Mouse (Mus musculus): ENCODE results near the gene Zbtb25. TPM values are rescaled to one million over a fixed set of nuclear protein-coding genes. Genes with fewer than 3 reads are reported as not detected.
A peak's percentile ranks its signal among the peaks of the same experiment; 100 is the strongest.

Zbtb25 gene
- total RNA-seq (2021), result 10 to 100 TPM in 1 of 2 experiments, 1 to 10 TPM in 1; 5.4 to 10.4 TPM

DNA sequence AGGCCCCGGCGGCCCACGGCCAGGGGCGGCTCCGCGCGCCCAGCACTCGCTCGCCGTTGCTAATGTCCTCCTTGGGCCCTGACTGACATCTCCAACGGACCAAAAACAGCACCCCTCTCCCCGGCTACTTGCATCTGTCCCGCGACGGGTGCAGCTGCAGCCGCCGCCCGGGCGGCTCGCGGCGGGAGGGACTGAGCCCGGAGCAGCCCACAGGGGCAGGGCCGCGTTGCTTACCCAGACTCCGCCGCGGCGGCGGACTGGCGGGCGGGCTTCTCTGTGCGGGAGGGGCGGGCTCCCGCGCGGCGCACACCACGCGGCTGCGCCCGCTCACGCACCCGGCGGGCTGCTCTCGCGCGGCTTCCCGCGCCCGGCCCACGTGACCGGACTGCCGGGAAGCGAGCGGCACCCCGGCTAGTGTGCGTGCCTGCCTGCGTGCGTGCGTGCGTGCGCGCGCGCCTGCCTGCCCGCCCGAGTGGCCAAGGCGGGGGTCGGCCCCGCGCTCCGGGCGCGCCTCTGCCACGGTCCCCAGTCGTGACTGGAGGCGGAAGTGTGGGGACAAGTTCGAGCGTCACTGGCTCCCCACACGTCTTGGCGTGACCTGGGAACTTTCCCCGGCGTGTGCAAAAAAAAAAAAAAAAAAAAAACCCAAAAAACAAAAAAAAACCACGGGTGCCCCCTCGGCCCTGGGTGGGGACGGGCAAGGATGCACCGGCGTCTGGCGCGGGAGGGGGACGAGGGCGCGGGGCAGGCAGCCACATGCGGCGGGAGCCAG is at the start of gene Zbtb25:
Zbtb25 (minus strand) TSS at position 397 of the 772 bp plus-strand sequence.
- peak; percentile 74 to 86 for DNase-seq
- intact Hi-C loops (cut with DNase I), result no loop called here

DNA sequence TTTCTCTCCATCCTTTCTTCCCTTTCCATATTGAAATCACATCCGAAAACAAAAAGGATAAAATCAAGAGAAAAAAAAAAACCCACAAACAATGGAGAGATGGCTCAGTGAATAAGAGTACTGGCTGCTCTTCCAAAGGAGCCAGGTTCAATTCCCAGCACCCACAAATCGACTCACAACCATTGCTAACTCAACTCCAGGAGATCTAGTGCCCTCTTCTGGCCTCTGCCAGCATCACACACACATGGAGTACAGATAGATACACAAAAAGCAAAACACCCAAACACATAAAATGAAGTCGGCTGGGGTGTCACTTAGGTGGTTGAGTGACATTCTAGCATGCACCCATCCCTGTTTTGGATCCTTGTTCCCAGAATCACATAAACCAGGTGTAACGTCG is 48.9 kb upstream of the Zbtb25 start:
- no peak for DNase-seq
- intact Hi-C loops (cut with DNase I), result no loop called here

DNA sequence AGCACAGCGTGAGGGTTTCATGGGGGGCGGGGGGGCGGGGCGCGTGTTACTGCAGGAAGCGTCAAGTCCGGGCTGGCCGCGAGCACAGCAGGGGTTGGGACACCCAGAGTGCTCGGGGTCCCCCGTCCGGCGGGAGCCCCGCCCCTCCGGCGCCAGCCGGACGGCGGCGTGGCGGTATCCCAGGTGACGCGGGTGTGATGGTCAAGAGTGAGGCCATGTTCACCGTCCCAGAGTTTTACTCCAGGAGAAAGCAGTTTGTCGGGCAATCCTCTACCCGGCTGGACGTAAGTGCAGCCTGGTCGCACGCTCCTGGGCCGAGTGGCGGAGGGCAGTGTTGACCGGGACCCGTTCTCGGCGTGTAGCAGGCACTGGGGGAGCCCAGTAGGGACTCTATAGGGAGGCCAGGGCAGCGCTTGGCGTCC is 48.0 kb upstream of the Zbtb25 start, which contains the start of gene Ppp1r36:
Ppp1r36 (plus strand) TSS at position 106 of the 422 bp plus-strand sequence.
- DNase-seq, result peak; percentile 19 to 31
- intact Hi-C loops (cut with DNase I), result no loop called here

DNA sequence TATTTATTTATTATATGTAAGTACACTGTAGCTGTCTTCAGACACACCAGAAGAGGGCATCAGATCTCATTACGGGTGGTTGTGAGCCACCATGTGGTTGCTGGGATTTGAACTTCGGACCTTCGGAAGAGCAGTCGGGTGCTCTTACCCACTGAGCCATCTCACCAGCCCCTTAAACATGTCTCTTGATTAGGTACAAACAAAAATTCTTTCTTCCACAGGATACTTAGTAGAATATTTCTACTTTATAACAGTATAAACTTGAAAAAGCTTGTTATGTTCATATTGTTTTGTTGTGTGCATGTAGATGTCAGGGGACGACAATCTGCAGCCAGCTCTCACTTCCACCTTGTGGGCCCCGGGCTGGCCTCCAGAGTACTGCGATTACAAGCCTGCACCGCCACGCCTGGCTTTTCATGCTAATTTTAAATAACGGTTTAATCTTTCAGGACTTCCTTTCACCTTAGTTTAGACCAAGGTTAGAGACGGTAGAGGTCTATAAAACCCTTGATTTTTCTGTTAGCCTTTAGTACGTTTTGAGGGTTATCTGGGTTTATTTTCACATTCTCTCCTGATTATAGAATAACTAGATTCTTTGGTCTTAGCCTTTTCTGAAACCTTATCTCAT is 46.1 kb upstream of the Zbtb25 start:
- DNase-seq, result no peak
- intact Hi-C loops (cut with DNase I), result no loop called here

DNA sequence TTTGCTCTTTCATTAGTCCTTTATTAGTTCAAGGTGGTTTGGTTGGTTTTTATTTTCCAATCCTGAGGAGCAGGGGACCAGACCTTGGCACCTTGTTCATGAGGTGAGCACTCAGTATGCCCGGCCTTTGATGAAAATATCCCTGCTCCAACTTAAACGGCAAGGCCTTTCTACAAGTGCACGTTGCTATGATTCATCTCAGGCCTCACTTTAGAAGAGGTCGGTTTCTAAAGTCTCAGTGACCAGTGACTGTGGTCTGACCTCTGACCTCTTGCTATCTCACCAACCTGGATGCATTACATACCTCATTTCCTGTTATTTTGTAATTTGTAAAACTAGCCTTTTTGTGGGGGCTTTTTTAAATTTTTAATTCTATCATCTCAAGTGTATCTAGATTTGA is 39.8 kb upstream of the Zbtb25 start:
- no peak for DNase-seq

DNA sequence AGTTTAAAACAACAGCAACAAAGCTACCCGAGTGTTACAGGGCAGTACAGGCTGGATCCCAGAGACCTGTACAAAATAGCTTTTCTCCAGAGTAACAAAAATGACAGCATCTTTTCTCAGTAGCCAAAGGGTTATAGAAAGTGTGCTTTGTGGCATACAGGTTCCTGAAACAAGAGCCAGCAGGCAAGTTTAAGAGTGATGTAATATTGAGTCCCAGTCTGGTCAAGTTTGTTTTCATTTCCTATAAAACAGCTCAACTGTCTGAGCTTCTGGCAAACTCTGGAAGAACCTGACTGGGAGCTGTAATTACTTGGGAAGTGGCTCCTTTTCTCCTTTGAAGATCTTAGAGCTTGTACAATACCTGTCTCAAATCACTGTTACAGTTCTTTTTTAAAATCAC is 37.8 kb upstream of the Zbtb25 start:
- intact Hi-C loops (cut with DNase I), result loop anchor here (5.0 kb wide), 2 partner anchors 65 to 190 kb away; no protein-coding TSS in a partner anchor

More for the DNA sequence above, 39.8 kb upstream of the Zbtb25 start:
- intact Hi-C loops (cut with DNase I), result loop anchor here (5.0 kb wide), 2 partner anchors 63 to 188 kb away; no protein-coding TSS in a partner anchor

DNA sequence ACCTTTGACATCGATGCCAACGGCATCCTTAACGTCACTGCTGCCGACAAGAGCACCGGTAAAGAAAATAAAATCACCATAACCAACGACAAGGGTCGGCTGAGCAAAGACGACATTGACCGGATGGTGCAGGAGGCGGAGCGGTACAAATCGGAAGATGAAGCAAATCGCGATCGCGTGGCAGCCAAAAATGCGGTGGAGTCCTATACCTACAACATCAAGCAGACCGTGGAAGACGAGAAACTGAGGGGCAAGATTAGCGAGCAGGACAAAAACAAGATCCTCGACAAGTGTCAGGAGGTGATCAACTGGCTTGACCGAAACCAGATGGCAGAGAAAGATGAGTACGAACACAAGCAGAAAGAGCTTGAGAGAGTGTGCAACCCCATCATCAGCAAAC is 36.6 kb upstream of the Zbtb25 start:
- DNase-seq, result peak; percentile 15 to 19
- intact Hi-C loops (cut with DNase I), result loop anchor here (5.0 kb wide), 2 partner anchors 66 to 191 kb away; no protein-coding TSS in a partner anchor

More for the DNA sequence above, 37.8 kb upstream of the Zbtb25 start:
- DNase-seq, result no peak

DNA sequence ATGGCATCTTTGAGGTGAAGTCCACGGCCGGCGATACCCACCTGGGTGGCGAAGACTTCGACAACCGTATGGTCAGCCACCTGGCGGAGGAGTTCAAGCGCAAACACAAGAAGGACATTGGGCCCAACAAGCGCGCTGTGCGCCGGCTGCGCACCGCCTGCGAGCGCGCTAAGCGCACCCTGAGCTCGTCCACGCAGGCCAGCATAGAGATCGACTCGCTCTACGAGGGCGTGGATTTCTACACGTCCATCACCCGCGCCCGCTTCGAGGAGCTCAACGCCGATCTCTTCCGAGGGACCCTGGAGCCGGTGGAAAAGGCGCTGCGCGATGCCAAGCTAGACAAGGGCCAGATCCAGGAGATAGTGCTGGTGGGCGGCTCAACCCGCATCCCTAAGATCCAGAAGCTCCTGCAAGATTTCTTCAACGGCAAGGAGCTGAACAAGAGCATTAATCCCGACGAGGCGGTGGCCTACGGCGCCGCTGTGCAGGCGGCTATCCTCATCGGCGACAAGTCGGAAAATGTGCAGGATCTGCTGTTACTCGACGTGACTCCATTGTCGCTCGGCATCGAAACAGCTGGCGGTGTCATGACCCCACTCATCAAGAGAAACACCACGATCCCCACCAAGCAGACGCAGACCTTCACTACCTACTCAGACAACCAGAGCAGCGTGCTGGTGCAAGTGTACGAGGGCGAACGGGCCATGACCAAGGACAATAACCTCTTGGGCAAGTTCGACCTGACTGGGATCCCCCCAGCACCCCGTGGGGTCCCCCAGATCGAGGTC is 36.0 kb upstream of the Zbtb25 start:
- peak; percentile 20 to 42 for DNase-seq
- intact Hi-C loops (cut with DNase I), result loop anchor here (5.0 kb wide), 2 partner anchors 67 to 192 kb away; no protein-coding TSS in a partner anchor

DNA sequence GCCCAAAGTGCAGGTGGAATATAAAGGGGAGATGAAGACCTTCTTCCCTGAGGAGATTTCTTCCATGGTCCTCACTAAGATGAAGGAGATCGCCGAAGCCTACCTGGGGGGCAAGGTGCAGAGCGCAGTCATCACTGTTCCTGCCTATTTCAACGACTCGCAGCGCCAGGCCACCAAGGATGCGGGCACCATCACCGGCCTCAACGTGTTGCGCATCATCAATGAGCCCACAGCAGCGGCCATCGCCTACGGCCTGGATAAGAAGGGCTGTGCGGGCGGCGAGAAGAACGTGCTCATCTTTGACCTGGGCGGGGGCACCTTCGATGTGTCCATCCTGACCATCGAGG is 35.4 kb upstream of the Zbtb25 start:
- DNase-seq, result no peak
- intact Hi-C loops (cut with DNase I), result loop anchor here (5.0 kb wide), 2 partner anchors 67 to 192 kb away; no protein-coding TSS in a partner anchor

DNA sequence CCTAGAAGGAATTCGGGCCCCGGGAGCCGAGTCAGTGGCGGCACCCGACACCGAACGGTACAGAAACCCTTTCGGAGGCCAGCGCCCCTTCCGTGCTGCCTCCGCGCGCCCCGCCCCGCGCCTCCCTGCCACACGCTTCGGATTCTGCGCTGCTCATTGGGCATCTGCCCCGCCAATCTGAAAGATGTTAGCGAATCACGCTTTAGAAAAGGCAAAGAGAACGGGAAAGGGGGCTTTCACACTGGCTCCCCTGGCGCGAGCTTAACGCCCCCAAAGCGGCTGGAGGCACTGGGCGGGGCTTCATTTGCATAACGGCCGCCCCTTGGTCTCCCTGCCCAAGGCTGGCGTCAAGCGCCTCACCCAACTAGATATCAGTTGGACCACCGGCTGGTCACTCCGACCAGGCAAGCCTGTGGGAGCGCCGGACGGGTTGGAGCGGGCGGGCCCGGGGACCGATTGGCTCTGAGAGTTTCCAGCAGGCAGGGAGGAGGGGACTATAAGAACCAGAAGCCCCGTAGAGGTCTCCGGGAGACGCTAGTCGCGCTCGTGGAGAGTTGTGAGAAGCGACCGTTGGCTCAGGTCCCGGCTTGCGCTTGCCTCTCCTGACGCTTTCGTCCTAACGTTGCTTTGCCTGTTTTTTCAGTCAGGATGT is 34.6 kb upstream of the Zbtb25 start, which contains the start of gene Hspa2:
Hspa2 (plus strand) TSS at position 291 of the 652 bp plus-strand sequence.
- DNase-seq, result peak; percentile 100
- intact Hi-C loops (cut with DNase I), result loop anchor here (1.0 kb wide), 1 partner anchor 33 kb away; no protein-coding TSS in a partner anchor

DNA sequence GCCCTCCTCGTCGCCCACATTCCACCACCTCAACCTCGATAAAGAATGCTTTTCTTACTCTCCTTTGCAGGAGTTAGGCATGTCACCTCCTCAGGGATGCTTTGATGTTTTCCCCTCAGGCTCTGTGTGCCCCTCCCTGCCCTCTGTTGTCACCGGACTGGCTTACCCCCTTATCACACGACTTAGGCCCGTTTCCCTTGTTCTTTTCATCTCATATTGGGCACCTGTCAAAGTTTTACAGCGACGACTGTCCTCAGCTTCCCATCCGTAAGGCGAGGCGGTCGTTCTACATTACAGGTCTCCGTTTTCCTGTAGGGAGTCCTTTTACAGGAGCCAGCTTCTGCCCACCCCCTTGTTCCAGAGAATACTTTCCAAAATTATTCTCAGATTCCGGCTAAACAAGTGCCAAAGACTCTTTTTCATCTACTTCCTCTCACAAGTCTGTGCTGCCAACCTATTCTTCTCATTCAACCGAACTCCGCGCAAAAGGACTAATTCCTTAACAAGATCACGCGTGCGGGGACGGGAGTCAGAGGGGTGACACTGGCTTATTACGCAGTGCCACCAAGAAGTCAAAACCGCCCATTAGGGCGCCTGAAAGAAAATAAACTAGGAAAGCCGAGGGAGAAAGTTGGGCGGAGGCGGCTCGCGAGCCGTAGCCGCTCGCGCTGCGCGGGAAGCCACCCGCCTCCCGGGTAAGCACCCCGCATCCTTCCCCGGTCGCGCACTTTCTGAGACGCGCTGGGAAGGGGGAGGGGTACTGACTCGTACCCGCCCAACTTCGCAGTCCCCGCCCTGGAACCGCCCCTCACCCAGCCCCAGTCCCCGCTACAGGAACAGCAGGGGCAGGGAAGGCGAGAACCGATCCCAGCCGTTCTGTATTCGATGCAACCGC is 33.8 kb upstream of the Zbtb25 start:
- intact Hi-C loops (cut with DNase I), result loop anchor here (1.0 kb wide), 1 partner anchor 32 kb away; no protein-coding TSS in a partner anchor
- DNase-seq, result no peak

DNA sequence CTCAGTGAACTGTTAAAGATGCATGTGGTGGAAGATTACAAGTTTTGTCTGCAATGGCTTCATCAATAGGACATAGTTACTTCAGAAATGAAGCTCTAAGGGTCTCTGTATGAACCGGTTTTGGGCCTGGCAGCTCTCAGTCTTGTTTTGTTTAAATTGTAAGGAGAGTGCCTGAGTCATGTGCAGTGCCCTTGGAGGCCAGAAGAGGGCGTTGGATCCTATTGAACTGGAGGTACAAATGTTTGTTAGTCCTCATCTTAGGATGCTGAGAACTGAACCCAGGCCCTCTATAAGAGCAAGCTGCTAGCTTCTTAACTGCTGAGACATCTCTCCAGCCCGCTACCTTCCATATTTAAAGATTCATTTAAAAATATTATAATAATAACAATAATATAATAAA is 32.3 kb upstream of the Zbtb25 start:
- intact Hi-C loops (cut with DNase I), result no loop called here
- DNase-seq, result no peak

DNA sequence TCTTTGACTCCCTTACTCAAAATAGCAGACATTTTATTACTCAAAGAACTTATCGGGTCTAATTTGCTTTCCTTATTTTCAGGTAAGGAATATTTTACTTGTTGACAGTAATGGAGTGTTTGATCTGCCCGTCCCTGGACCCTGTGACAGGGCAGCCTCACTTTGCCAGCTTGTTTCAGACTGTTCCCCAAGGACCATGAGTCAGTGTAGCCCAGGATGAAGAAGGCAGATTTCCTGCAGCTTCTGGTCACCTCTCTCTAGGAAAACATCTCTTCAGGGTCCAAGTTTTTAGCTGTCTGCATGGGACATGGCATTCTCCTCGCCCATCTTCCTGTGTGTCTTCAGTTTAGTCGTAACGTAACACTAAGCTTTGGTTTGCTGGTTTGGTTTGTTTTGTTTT is 27.9 kb upstream of the Zbtb25 start:
- no peak for DNase-seq
- intact Hi-C loops (cut with DNase I), result no loop called here

DNA sequence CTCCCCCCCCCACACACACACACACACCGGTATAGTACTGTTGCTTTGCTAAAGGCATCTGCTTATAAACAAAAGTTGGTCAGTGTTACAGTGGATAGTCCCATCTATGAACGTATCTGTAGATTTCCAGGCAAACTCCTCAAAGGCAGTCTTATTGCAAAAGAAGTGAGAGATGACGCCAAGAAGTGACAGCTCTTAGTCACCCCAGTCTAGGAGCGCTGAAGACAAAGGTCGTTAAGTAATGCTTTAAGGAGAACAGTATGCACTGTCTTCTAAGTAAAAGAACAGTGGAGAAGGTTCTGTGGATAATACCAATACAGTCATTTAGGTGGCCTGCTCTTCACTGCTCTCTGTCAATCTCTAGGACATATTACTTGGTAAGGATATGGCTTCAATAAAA is 23.6 kb upstream of the Zbtb25 start:
- intact Hi-C loops (cut with DNase I), result no loop called here
- no peak for DNase-seq

DNA sequence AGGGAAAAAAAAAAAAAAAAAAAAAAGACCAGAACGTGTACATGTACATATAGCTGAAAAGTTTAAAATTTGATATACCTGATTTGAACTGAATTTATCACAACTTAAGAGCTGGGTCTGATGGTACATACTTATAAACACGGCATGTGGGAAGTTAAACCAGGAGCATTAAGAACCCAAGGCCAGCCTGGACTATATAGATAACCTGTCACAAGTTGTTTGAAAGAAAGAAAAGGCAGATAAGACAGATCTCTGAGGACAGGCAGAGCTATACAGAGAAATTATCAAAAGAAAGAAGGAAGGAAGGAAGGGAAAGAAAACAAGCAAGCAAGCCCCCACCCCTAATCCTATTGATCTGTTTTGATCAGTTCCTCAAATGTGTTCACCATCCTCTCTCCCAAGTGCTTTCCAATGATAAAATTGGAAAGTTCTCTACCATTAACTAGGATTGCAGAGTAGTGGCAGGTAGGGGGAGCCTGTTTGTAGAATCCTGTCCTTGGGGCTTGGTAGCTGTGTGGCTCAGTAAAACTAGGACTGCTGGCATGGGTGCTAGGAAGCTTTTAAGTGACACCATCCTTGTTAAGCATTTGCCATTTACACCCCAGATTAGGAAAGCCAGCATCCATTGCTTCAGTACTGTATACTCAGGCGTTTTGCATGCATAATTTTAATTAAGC is 22.3 kb upstream of the Zbtb25 start:
- intact Hi-C loops (cut with DNase I), result no loop called here
- no peak for DNase-seq

DNA sequence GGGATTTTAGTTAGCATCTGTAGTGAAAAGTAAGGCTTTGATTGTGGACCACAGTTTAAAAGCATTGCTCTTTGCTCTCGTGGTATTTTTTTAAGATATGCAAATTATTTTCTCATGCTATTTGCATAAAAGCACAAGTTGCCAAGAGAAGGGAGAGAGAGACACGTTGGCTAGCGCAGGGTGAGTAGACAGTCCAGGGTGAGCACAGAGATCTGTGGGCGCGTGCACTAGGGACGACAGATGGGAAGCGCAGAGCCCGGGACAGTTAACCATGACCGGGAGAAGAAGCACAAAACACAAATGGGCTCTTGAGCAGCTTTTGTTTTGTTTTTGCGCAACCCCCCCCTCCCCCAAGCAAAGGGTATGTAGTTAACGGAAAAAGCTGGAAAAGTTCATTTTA is 19.4 kb upstream of the Zbtb25 start:
- intact Hi-C loops (cut with DNase I), result no loop called here
- DNase-seq, result no peak

DNA sequence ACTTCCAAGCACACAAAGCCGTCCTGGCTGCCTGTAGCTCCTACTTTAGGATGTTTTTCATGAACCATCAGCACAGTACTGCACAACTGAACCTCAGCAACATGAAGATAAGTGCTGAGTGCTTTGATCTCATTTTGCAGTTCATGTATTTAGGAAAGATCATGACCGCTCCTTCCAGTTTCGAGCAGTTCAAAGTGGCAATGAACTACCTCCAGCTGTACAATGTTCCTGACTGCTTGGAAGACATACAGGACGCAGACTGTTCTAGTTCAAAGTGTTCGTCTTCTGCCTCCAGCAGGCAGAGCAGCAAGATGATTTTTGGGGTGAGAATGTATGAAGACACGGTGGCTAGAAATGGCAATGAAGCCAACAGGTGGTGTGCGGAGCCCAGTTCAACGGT is 15.9 kb upstream of the Zbtb25 start:
- no peak for DNase-seq
- intact Hi-C loops (cut with DNase I), result no loop called here

DNA sequence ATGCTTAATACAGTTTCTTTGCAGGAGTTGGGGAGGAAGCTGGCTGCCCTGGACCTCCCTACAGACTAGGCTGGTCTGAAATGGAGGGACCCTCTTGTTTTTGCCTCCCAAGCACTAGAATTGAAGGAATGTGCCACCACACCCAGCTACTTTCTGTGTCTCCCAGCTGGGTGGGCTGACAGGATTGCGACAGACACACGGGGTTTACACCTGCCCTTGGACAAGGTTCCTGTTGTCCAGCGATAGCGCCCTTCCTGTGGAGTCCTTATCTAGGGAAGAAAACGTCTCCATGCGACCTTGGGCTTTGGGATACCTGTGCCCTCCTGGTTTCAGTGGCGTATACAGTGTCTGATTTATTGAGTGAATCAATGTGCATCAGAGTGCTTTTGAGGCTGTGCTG is 10.7 kb upstream of the Zbtb25 start:
- DNase-seq, result no peak
- intact Hi-C loops (cut with DNase I), result no loop called here

DNA sequence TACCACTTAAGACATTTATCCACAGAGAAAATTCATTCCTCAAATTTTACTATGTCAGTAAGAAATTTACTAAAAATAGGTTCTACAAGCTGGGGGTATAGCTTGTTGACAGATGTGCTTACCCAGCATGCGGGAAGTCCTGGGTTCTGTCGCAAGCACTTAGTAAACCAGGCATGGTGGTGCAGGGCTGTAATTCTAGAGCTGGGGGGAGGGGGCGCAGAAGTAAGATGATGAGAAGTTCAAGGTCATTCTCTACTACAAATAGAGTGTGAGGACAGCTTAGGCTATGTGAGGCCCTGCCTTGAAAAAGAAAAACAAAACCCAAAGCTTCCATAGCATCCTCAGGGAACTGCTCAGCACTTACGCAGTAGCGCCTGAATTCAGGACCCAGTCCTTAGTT is 9.2 kb upstream of the Zbtb25 start:
- no peak for DNase-seq
- intact Hi-C loops (cut with DNase I), result no loop called here

Measured in heart, postnatal 36 days (tissue).